In the genomic region with DNA sequence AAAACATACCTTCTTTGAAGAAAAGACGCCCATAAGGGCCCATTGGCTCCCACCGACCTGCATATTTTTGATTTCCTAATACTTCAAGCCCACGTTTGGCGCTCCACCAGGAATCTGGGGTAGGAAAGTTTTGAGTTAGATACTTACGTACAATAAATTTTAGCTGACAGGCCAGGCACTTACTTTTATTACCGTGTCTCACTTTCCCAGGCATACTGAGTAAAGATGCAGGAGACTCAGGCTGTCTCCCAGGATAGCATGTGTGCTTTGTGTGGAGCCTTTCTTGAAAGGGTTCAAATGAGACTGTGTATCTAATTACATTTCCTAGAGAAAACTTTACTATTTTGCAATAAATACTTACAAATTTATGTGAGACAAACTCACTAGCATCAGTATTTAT, we compare ENCODE assay signal across 18 mouse cellular contexts.
"Had no signal": no experiment of that assay in that cellular context is flagged by ENCODE, and none has a peak within 500 bp of the region (broad histone marks: within the 10 kb centered on the region; RNA-seq: fewer than 3 reads in every experiment).

No protein-coding gene starts in this region.

- H3K27me3 ChIP-seq: midbrain, embryonic 12.5 days; neural tube, embryonic 13.5 days; neural tube, embryonic 15.5 days had no signal

- H3K4me3 ChIP-seq: midbrain, embryonic 10.5 days; midbrain, embryonic 12.5 days; myocyte; neural tube, embryonic 13.5 days; neural tube, embryonic 15.5 days had no signal

- H3K27ac ChIP-seq: midbrain, embryonic 10.5 days; midbrain, embryonic 12.5 days; neural tube, embryonic 13.5 days; neural tube, embryonic 15.5 days had no signal

- H3K4me2 ChIP-seq: lung, embryonic 14.5 days; midbrain, embryonic 12.5 days; neural tube, embryonic 13.5 days; neural tube, embryonic 15.5 days had no signal

- H3K4me1 ChIP-seq: midbrain, embryonic 12.5 days; neural tube, embryonic 13.5 days; neural tube, embryonic 15.5 days had no signal

- H3K36me3 ChIP-seq: midbrain, embryonic 10.5 days; midbrain, embryonic 12.5 days; neural tube, embryonic 13.5 days; neural tube, embryonic 15.5 days had no signal

- DNase-seq: lung, embryonic 14.5 days; lung, postnatal 10 days; lung, postnatal 4 days; midbrain, embryonic 14.5 days; retina, postnatal 1 day; right cerebral cortex, adult 18-20 months; right cerebral cortex, postnatal 25 days; right cerebral cortex, postnatal 4 days; spleen, adult 18-20 months; thymus, adult 18-20 months; thymus, postnatal 14 days; thymus, postnatal 36 days had no signal

- ATAC-seq: midbrain, embryonic 16.5 days had no signal

- H3K9me3 ChIP-seq: midbrain, embryonic 10.5 days; midbrain, embryonic 12.5 days; neural tube, embryonic 13.5 days; neural tube, embryonic 15.5 days had no signal

- H3K9ac ChIP-seq: lung, embryonic 14.5 days; midbrain, embryonic 12.5 days; neural tube, embryonic 13.5 days; neural tube, embryonic 15.5 days had no signal
